Mouse (Mus musculus): Measurements from ENCODE around the gene Ppargc1a. TPM values are rescaled to one million over a fixed set of nuclear protein-coding genes. Genes with fewer than 3 reads are reported as not detected.
A peak's percentile ranks its signal among the peaks of the same experiment; 100 is the strongest.

Ppargc1a gene
- polyA plus RNA-seq, 1 experiment = 23.0 TPM

DNA sequence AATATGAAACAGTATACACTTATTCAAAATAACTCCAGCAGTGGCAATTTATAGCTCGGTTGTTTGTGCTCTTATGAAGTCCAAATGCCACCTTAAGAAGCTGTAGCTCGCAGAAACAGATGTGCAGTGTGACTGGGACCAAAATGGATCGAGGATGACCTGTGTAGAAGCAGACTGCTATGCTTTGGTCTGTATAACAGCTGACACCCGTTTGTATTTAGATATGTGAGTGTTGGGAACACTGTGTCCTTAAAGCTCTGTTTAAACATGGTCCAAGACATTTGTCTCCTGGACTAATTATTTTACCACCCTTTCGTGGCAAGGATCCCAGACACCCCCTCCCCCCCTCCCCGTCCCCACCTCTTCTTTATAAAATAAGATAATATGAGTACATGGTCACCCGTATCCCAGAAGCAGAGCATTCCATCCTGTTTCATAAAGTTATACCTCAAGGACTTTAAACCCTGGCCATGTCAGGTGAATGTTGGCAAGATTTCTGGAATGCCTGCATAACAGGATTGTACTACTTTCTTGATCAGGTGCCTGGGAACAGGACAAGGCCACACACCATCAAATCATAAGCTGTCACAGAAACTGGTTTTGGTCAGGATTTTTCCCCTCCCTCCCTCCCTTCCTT lies 30.4 kb downstream of the Ppargc1a start:
- no peak overlapping the region for H3K4me3 ChIP-seq (ENCODE audit: insufficient read depth, low read depth, low read length)
- no peaks in the 10 kb centered on the region for H3K36me3 ChIP-seq (ENCODE audit: control insufficient read depth, insufficient read depth, low read length)
- H3K4me1 ChIP-seq (ENCODE audit: control insufficient read depth, insufficient read depth, low read length) = peaks cover 36% of the 10 kb centered on the region; the same call in 1 of the 2 replicates
- peak overlapping the region; percentile 90 for H3K27ac ChIP-seq (ENCODE audit: insufficient read depth, low read depth, low read length)
- TF ChIP-seq CTCF (conservative IDR thresholded peaks at IDR 0.05; ENCODE audit: insufficient read depth, insufficient read length, low read depth, low read length) (no peak), POLR2A (IDR thresholded peaks at IDR 0.05; ENCODE audit: low read depth, low read length) (no peak)
- no peaks in the 10 kb centered on the region for H3K27me3 ChIP-seq (replicated peaks; ENCODE audit: control insufficient read depth, insufficient read depth, low read length)
- WGBS = 29% methylated on average over 7 of the region's 7 CpGs
- DNase-seq = peak; percentile 92

- Histone ChIP-seq H3K36me3 (ENCODE audit: control insufficient read depth, insufficient read depth, low read length) (no peaks in the 10 kb centered on the region), H3K27me3 (replicated peaks; ENCODE audit: control insufficient read depth, insufficient read depth, low read length) (no peaks in the 10 kb centered on the region), H3K27ac (ENCODE audit: insufficient read depth, low read depth, low read length) (no peak overlapping the region; the same call in 1 of the 2 replicates), H3K4me3 (ENCODE audit: insufficient read depth, low read depth, low read length) (no peak overlapping the region), H3K4me1 (ENCODE audit: control insufficient read depth, insufficient read depth, low read length) (peaks cover 38% of the 10 kb centered on the region; the same call in 1 of the 2 replicates)
- TF ChIP-seq CTCF (conservative IDR thresholded peaks at IDR 0.05; ENCODE audit: insufficient read depth, insufficient read length, low read depth, low read length) = no peak
- DNase-seq = no peak
- 49% methylated on average over 1 of the region's 1 CpGs for WGBS
Measured at GRCm38 (mm10) chr5:51534456-51534855, 33.1 kb downstream of the Ppargc1a start.

- Histone ChIP-seq H3K4me1 (ENCODE audit: control insufficient read depth, insufficient read depth, low read length) (peaks cover 41% of the 10 kb centered on the region), H3K27ac (ENCODE audit: insufficient read depth, low read depth, low read length) (0 out of 2 replicates have a peak overlapping the region, but pooled peaks have one; percentile 28), H3K27me3 (replicated peaks; ENCODE audit: control insufficient read depth, insufficient read depth, low read length) (no peaks in the 10 kb centered on the region), H3K36me3 (ENCODE audit: control insufficient read depth, insufficient read depth, low read length) (no peaks in the 10 kb centered on the region), H3K4me3 (ENCODE audit: insufficient read depth, low read depth, low read length) (no peak overlapping the region)
- 44% methylated on average over 1 of the region's 1 CpGs for WGBS
- TF ChIP-seq POLR2A (IDR thresholded peaks at IDR 0.05; ENCODE audit: low read depth, low read length) (no peak), CTCF (conservative IDR thresholded peaks at IDR 0.05; ENCODE audit: insufficient read depth, insufficient read length, low read depth, low read length) (no peak)
- DNase-seq = no peak
Measured at GRCm38 (mm10) chr5:51531286-51531685, 36.2 kb downstream of the Ppargc1a start.

GRCm38 (mm10) chr5:51529444-51529843 lies 38.1 kb downstream of the Ppargc1a start:
- peaks cover 40% of the 10 kb centered on the region for H3K4me1 ChIP-seq (ENCODE audit: control insufficient read depth, insufficient read depth, low read length)
- H3K4me3 ChIP-seq (ENCODE audit: insufficient read depth, low read depth, low read length) = no peak overlapping the region
- WGBS = 54% methylated on average over 2 of the region's 2 CpGs
- H3K36me3 ChIP-seq (ENCODE audit: control insufficient read depth, insufficient read depth, low read length) = no peaks in the 10 kb centered on the region
- H3K27me3 ChIP-seq (replicated peaks; ENCODE audit: control insufficient read depth, insufficient read depth, low read length) = no peaks in the 10 kb centered on the region
- TF ChIP-seq CTCF (conservative IDR thresholded peaks at IDR 0.05; ENCODE audit: insufficient read depth, insufficient read length, low read depth, low read length) (no peak), POLR2A (IDR thresholded peaks at IDR 0.05; ENCODE audit: low read depth, low read length) (no peak)
- H3K27ac ChIP-seq (ENCODE audit: insufficient read depth, low read depth, low read length) = peak overlapping the region; percentile 38
- no peak for DNase-seq

DNA sequence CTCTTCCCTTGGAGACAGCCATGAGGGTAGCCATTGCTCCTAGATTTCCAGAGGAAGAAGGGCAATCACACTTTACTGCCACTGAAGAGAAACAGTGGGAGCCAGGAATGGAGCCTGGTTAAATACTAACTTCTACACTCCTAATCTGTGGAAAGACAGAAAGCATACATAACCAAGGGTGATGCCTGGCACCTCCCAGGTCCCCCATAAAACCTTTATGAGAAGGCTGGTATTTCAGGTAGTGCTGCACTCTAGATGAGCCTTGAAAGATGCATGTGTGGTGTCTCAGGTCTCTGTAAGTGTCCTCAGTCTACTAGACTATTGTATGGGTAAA lies 39.4 kb downstream of the Ppargc1a start:
- H3K27ac ChIP-seq (ENCODE audit: insufficient read depth, low read depth, low read length) = peak overlapping the region; percentile 96
- peaks cover 37% of the 10 kb centered on the region for H3K4me1 ChIP-seq (ENCODE audit: control insufficient read depth, insufficient read depth, low read length)
- H3K27me3 ChIP-seq (replicated peaks; ENCODE audit: control insufficient read depth, insufficient read depth, low read length) = no peaks in the 10 kb centered on the region
- DNase-seq = no peak
- no peak overlapping the region for H3K4me3 ChIP-seq (ENCODE audit: insufficient read depth, low read depth, low read length)
- no peaks in the 10 kb centered on the region for H3K36me3 ChIP-seq (ENCODE audit: control insufficient read depth, insufficient read depth, low read length)
- TF ChIP-seq POLR2A (IDR thresholded peaks at IDR 0.05; ENCODE audit: low read depth, low read length) (no peak), CTCF (conservative IDR thresholded peaks at IDR 0.05; ENCODE audit: insufficient read depth, insufficient read length, low read depth, low read length) (no peak)

DNA sequence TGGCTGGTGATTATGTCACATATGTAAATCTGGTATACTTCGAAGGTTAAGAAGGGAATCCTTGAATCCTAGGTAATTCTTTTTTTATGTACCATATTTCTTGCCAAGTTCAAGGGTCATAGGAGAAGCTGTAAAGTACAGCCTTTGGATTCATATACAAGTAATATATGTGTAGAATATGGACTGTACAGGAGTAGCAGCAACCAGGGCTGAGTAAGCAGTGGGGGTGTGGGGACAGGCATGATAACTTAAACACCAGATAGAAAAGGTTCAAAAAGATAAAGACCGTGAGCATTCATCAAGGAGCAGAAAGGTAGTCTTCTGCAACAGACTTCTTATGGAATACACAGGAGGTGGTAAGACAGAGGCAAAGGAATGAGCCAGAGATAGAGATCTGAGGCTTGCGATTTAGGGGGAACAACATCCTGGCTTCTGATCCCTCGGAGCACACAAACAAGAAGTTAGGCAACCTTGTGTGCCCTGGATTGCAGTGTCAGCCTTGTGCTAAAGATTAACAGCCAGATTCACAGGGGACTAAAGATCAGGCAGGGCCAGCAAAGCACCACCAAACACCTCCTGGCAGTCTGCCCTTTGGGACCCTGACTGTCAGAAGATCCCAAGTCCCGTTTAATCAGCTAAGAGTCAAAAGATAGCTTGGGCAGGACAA lies 39.9 kb downstream of the Ppargc1a start:
- H3K27me3 ChIP-seq (replicated peaks; ENCODE audit: control insufficient read depth, insufficient read depth, low read length) = no peaks in the 10 kb centered on the region
- peak; percentile 92 for DNase-seq
- TF ChIP-seq CTCF (conservative IDR thresholded peaks at IDR 0.05; ENCODE audit: insufficient read depth, insufficient read length, low read depth, low read length) = no peak
- TF ChIP-seq POLR2A (IDR thresholded peaks at IDR 0.05; ENCODE audit: low read depth, low read length) = no peak
- H3K27ac ChIP-seq (ENCODE audit: insufficient read depth, low read depth, low read length) = peak overlapping the region; percentile 96
- no peak overlapping the region for H3K4me3 ChIP-seq (ENCODE audit: insufficient read depth, low read depth, low read length)
- no peaks in the 10 kb centered on the region for H3K36me3 ChIP-seq (ENCODE audit: control insufficient read depth, insufficient read depth, low read length)
- H3K4me1 ChIP-seq (ENCODE audit: control insufficient read depth, insufficient read depth, low read length) = peaks cover 37% of the 10 kb centered on the region
- 41% methylated on average over 5 of the region's 5 CpGs for WGBS

- TF ChIP-seq POLR2A (IDR thresholded peaks at IDR 0.05; ENCODE audit: low read depth, low read length) = no peak
- no peak for TF ChIP-seq CTCF (conservative IDR thresholded peaks at IDR 0.05; ENCODE audit: insufficient read depth, insufficient read length, low read depth, low read length)
- H3K27me3 ChIP-seq (replicated peaks; ENCODE audit: control insufficient read depth, insufficient read depth, low read length) = no peaks in the 10 kb centered on the region
- H3K4me1 ChIP-seq (ENCODE audit: control insufficient read depth, insufficient read depth, low read length) = peaks cover 33% of the 10 kb centered on the region
- DNase-seq = no peak
- H3K36me3 ChIP-seq (ENCODE audit: control insufficient read depth, insufficient read depth, low read length) = no peaks in the 10 kb centered on the region
- WGBS = 81% methylated on average over 2 of the region's 2 CpGs
- no peak overlapping the region for H3K27ac ChIP-seq (ENCODE audit: insufficient read depth, low read depth, low read length)
- H3K4me3 ChIP-seq (ENCODE audit: insufficient read depth, low read depth, low read length) = no peak overlapping the region
Measured at GRCm38 (mm10) chr5:51525858-51526257, 41.7 kb downstream of the Ppargc1a start.

Measured in kidney, adult 2 months (tissue).